Mouse (Mus musculus) heart, adult 2 months (tissue): ENCODE data around the gene 1810055G02Rik.

Experiments used
- CTCF ChIP-seq: fragments of 200-600 bp; IDR thresholded peaks from 2 replicates; pipeline ENCODE4 v1.8.1; 2022; ENCODE audit warnings: antibody characterized with exemption, mild to moderate bottlenecking, moderate library complexity
- EP300 ChIP-seq: fragments of 200-500 bp; IDR thresholded peaks from 2 replicates; pipeline ENCODE4 v1.6.1; 2011; ENCODE audit warnings: low read depth, low read length, control low read depth; ENCODE audit not compliant: insufficient read depth

DNA sequence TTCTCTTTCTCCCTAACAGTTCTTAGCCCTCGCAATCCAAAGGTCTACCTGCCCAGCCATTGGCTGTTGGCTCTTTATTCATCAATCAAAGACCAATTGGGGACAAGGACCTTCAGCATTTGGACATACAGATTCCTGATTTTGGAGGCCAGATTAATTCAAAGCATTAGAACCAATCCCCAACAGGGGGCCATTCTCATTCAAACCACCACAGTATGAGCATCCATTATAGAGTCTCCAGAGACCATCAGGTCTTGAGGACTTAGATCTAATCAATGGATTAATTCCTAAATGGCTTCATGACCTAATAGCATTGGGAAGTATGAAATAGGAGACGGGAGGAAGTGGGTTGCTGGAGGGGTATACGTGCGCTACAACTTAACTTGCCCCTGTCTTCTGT, 5.6 kb upstream of the 1810055G02Rik start:
- TF ChIP-seq EP300 (no peak), CTCF (no peak)
